ENCODE assay signal across 7 mouse cellular contexts in genomic region chrX:137038502-137038901, GRCm38 (mm10). TPM values are rescaled to one million over a fixed set of nuclear protein-coding genes. Genes with fewer than 3 reads are reported as not detected.
A peak's percentile ranks its signal among the peaks of the same experiment; 100 is the strongest.
DNase-seq lines count a peak whose midpoint lies in the region; ATAC-seq and TF ChIP-seq lines count a peak whose summit lies in the region.

No protein-coding gene starts in this region.

- no peaks in the 10 kb centered on the region for H3K9me3 ChIP-seq in megakaryocyte, embryonic 14.5 days
- no peaks in the 10 kb centered on the region for H3K9me3 ChIP-seq in forebrain, embryonic 11.5 days (ENCODE audit: control insufficient read depth, low read length)
- no peaks in the 10 kb centered on the region for H3K9me3 ChIP-seq in limb, embryonic 14.5 days (ENCODE audit: control insufficient read depth, low read length)
- H3K9me3 ChIP-seq in stomach, embryonic 15.5 days, result no peaks in the 10 kb centered on the region

- H3K9ac ChIP-seq in forebrain, embryonic 11.5 days (ENCODE audit: low read length), result peak overlapping the region; percentile 66; the same call in 1 of the 2 replicates
- H3K9ac ChIP-seq in limb, embryonic 14.5 days (ENCODE audit: low read depth, low read length, severe bottlenecking), result peak overlapping the region; percentile 66; the same call in 1 of the 2 replicates
- H3K9ac ChIP-seq in stomach, embryonic 15.5 days, result no peak overlapping the region

- WGBS in forebrain, embryonic 11.5 days, result 39% methylated on average over 7 of the region's 7 CpGs
- WGBS in limb, embryonic 14.5 days, result 38% methylated on average over 7 of the region's 7 CpGs
- WGBS in stomach, embryonic 15.5 days, result 39% methylated on average over 7 of the region's 7 CpGs

- H3K27ac ChIP-seq in forebrain, embryonic 11.5 days (ENCODE audit: low read depth, low read length), result no peak overlapping the region
- H3K27ac ChIP-seq in limb, embryonic 14.5 days (replicated peaks; ENCODE audit: low read depth, low read length), result no peak overlapping the region
- peak overlapping the region; percentile 84; the same call in 1 of the 2 replicates for H3K27ac ChIP-seq in stomach, embryonic 15.5 days

- peak overlapping the region; percentile 49; the same call in 1 of the 2 replicates for H3K4me2 ChIP-seq in forebrain, embryonic 11.5 days (ENCODE audit: low read depth, low read length, severe bottlenecking)
- H3K4me2 ChIP-seq in limb, embryonic 14.5 days (replicated peaks; ENCODE audit: low read depth, low read length, severe bottlenecking), result peak overlapping the region; percentile 39
- H3K4me2 ChIP-seq in stomach, embryonic 15.5 days, result peak overlapping the region; percentile 53

- H3K27me3 ChIP-seq in megakaryocyte, embryonic 14.5 days (replicated peaks), result peaks cover 2% of the 10 kb centered on the region
- no peaks in the 10 kb centered on the region for H3K27me3 ChIP-seq in forebrain, embryonic 11.5 days (ENCODE audit: control insufficient read depth, insufficient read depth, low read length)
- no peaks in the 10 kb centered on the region for H3K27me3 ChIP-seq in limb, embryonic 14.5 days (ENCODE audit: control insufficient read depth, insufficient read depth, low read length)
- H3K27me3 ChIP-seq in stomach, embryonic 15.5 days (replicated peaks), result no peaks in the 10 kb centered on the region

- peak overlapping the region; percentile 94 for H3K4me3 ChIP-seq in megakaryocyte, embryonic 14.5 days (replicated peaks)
- H3K4me3 ChIP-seq in forebrain, embryonic 11.5 days (ENCODE audit: low read depth, low read length), result peak overlapping the region; percentile 45; the same call in 1 of the 2 replicates
- H3K4me3 ChIP-seq in limb, embryonic 14.5 days (replicated peaks; ENCODE audit: low read length), result peak overlapping the region; percentile 47
- peak overlapping the region; percentile 55 for H3K4me3 ChIP-seq in stomach, embryonic 15.5 days (replicated peaks)

- no peaks in the 10 kb centered on the region for H3K36me3 ChIP-seq in megakaryocyte, embryonic 14.5 days (replicated peaks; ENCODE audit: low read length)
- no peaks in the 10 kb centered on the region for H3K36me3 ChIP-seq in forebrain, embryonic 11.5 days (ENCODE audit: control insufficient read depth, insufficient read depth, low read length)
- no peaks in the 10 kb centered on the region for H3K36me3 ChIP-seq in limb, embryonic 14.5 days (ENCODE audit: control insufficient read depth, insufficient read depth, low read length)
- H3K36me3 ChIP-seq in stomach, embryonic 15.5 days, result no peaks in the 10 kb centered on the region

- TF ChIP-seq POLR2A in limb, embryonic 14.5 days (IDR thresholded peaks at IDR 0.05; ENCODE audit: borderline replicate concordance, extremely low read depth, insufficient read depth, insufficient read length), result no peak

- ATAC-seq in megakaryocyte, adult 5-6 weeks (ENCODE audit: poor library complexity, severe bottlenecking), result no peak
- ATAC-seq in forebrain, embryonic 11.5 days (replicated peaks; ENCODE audit: low FRiP score), result peak; percentile 29
- no peak for ATAC-seq in limb, embryonic 14.5 days (ENCODE audit: low FRiP score, low read depth)
- no peak for ATAC-seq in stomach, embryonic 15.5 days (ENCODE audit: insufficient read depth, low FRiP score, low read depth)

- H3K4me1 ChIP-seq in megakaryocyte, embryonic 14.5 days, result peaks cover 12% of the 10 kb centered on the region; the same call in 1 of the 2 replicates
- H3K4me1 ChIP-seq in forebrain, embryonic 11.5 days (replicated peaks; ENCODE audit: control insufficient read depth, insufficient read depth, low read length), result no peaks in the 10 kb centered on the region
- peaks cover 2% of the 10 kb centered on the region; the same call in 1 of the 2 replicates for H3K4me1 ChIP-seq in limb, embryonic 14.5 days (ENCODE audit: control insufficient read depth, insufficient read depth, low read length)
- no peaks in the 10 kb centered on the region for H3K4me1 ChIP-seq in stomach, embryonic 15.5 days

- no peak for DNase-seq in forebrain, embryonic 11.5 days (ENCODE audit: low spot score)
- no peak for DNase-seq in limb, embryonic 14.5 days (ENCODE audit: low spot score)
- no peak for DNase-seq in frontal cortex, adult 2 months (ENCODE audit: extremely low spot score in 1 of 2, low spot score in 1 of 2)
- no peak for DNase-seq in adipocyte (ENCODE audit: low spot score)

RNA-seq across cellular contexts. Expression of gene Slc25a53, which starts 0.4 kb away (rescaled TPM):
- polyA plus RNA-seq in megakaryocyte, embryonic 14.5 days (2012; ENCODE audit: insufficient read depth, low replicate concordance), result 0.08 TPM in 1 of 2 replicates, not detected in the other
- total RNA-seq in megakaryocyte, adult 5-6 weeks (2015), result 3.3 and 6.2 TPM in 2 replicates
- 2.8 and 10.8 TPM in 2 replicates for total RNA-seq in megakaryocyte, adult 5-6 weeks (2017)
- 13.7 and 14.6 TPM in 2 replicates for polyA plus RNA-seq in forebrain, embryonic 11.5 days (2014; fragmentation: Nextera tagmentation; extraction: Ambion mirVana)
- 10.8 and 11.4 TPM in 2 replicates for polyA plus RNA-seq in limb, embryonic 14.5 days (2012; rRNA removed)
- polyA plus RNA-seq in limb, embryonic 14.5 days (2014; fragmentation: Nextera tagmentation; extraction: Ambion mirVana), result 11.3 and 13.7 TPM in 2 replicates
- polyA plus RNA-seq in stomach, embryonic 15.5 days (2015; fragmentation: Nextera tagmentation; extraction: Ambion mirVana), result 9.0 and 9.2 TPM in 2 replicates
- polyA plus RNA-seq in frontal cortex, adult 2 months (2012; rRNA removed), result 22.3 and 28.7 TPM in 2 replicates

RNA-seq across cellular contexts. Expression of gene Fam199x, which starts 10.9 kb away (rescaled TPM):
- polyA plus RNA-seq in megakaryocyte, embryonic 14.5 days (2012; ENCODE audit: insufficient read depth, low replicate concordance), result 0.18 TPM in 1 of 2 replicates, not detected in the other
- 3.2 and 4.8 TPM in 2 replicates for total RNA-seq in megakaryocyte, adult 5-6 weeks (2015)
- 6.6 and 6.9 TPM in 2 replicates for total RNA-seq in megakaryocyte, adult 5-6 weeks (2017)
- 14.6 and 17.1 TPM in 2 replicates for polyA plus RNA-seq in forebrain, embryonic 11.5 days (2014; fragmentation: Nextera tagmentation; extraction: Ambion mirVana)
- 2.5 and 2.7 TPM in 2 replicates for polyA plus RNA-seq in limb, embryonic 14.5 days (2012; rRNA removed)
- 6.7 and 7.8 TPM in 2 replicates for polyA plus RNA-seq in limb, embryonic 14.5 days (2014; fragmentation: Nextera tagmentation; extraction: Ambion mirVana)
- 5.6 and 6.5 TPM in 2 replicates for polyA plus RNA-seq in stomach, embryonic 15.5 days (2015; fragmentation: Nextera tagmentation; extraction: Ambion mirVana)
- polyA plus RNA-seq in frontal cortex, adult 2 months (2012; rRNA removed), result 3.4 TPM in 2 replicates

RNA-seq across cellular contexts. Expression of gene Zcchc18, which starts 45.5 kb away (rescaled TPM):
- 1.2 TPM in 1 of 2 replicates, not detected in the other for polyA plus RNA-seq in megakaryocyte, embryonic 14.5 days (2012; ENCODE audit: insufficient read depth, low replicate concordance)
- total RNA-seq in megakaryocyte, adult 5-6 weeks (2015), result 0.29 and 0.46 TPM in 2 replicates
- total RNA-seq in megakaryocyte, adult 5-6 weeks (2017), result not detected in 2 replicates
- 94.4 and 99.1 TPM in 2 replicates for polyA plus RNA-seq in forebrain, embryonic 11.5 days (2014; fragmentation: Nextera tagmentation; extraction: Ambion mirVana)
- 11.4 TPM in 2 replicates for polyA plus RNA-seq in limb, embryonic 14.5 days (2012; rRNA removed)
- polyA plus RNA-seq in limb, embryonic 14.5 days (2014; fragmentation: Nextera tagmentation; extraction: Ambion mirVana), result 17.1 and 21.3 TPM in 2 replicates
- 17.5 and 18.2 TPM in 2 replicates for polyA plus RNA-seq in stomach, embryonic 15.5 days (2015; fragmentation: Nextera tagmentation; extraction: Ambion mirVana)
- polyA plus RNA-seq in frontal cortex, adult 2 months (2012; rRNA removed), result 205 and 258 TPM in 2 replicates
